Mouse (Mus musculus) C2C12 (cell line): ENCODE data around the gene Atxn10. TPM values are rescaled to one million over a fixed set of nuclear protein-coding genes. Genes with fewer than 3 reads are reported as not detected.

ENCODE experiments used
- H3K27me3 ChIP-seq: one replicate; pipeline ENCODE4 v1.6.1; 2011; ENCODE audit not compliant: control insufficient read depth, insufficient read depth, insufficient read length
- H3K36me3 ChIP-seq: one replicate; pipeline ENCODE4 v1.6.1; 2011; ENCODE audit not compliant: control insufficient read depth, insufficient read depth
- H3K4me3 ChIP-seq: one replicate; pipeline ENCODE4 v1.5.1; 2011; ENCODE audit warnings: mild to moderate bottlenecking, control low read depth; ENCODE audit not compliant: poor library complexity, insufficient read depth, severe bottlenecking
- H3K79me2 ChIP-seq: one replicate; pipeline ENCODE4 v1.6.1; 2011; ENCODE audit not compliant: control insufficient read depth, insufficient read depth
- H3K79me3 ChIP-seq: one replicate; pipeline ENCODE4 v1.6.1; 2011; ENCODE audit warnings: low read depth, control low read depth
- H3ac ChIP-seq: one replicate; pipeline ENCODE3; 2011; ENCODE audit warnings: low read depth; ENCODE audit not compliant: control insufficient read depth, insufficient read length
- CEBPB ChIP-seq: IDR thresholded peaks from one replicate; pipeline ENCODE4 v1.6.1; 2011; ENCODE audit warnings: low read depth, mild to moderate bottlenecking, control low read depth, moderate library complexity
- CTCF ChIP-seq: IDR thresholded peaks from one replicate; pipeline ENCODE4 v1.5.1; 2011; ENCODE audit not compliant: control insufficient read depth, insufficient read depth, insufficient read length
- FOSL1 ChIP-seq: IDR thresholded peaks from one replicate; pipeline ENCODE4 v1.8.0; 2011; ENCODE audit warnings: mild to moderate bottlenecking, low read length; ENCODE audit not compliant: poor library complexity, insufficient read depth, severe bottlenecking
- MAX ChIP-seq: IDR thresholded peaks from one replicate; pipeline ENCODE4 v1.6.1; 2011; ENCODE audit warnings: mild to moderate bottlenecking, control low read depth
- MYOD1 ChIP-seq: IDR thresholded peaks from one replicate; pipeline ENCODE4 v1.6.1; 2011; ENCODE audit warnings: low read depth; ENCODE audit not compliant: control insufficient read depth, insufficient read length
- MYOG ChIP-seq: IDR thresholded peaks from one replicate; pipeline ENCODE4 v1.6.1; 2011; ENCODE audit not compliant: control insufficient read depth, insufficient read length; ENCODE audit errors: extremely low read depth
- USF1 ChIP-seq: IDR thresholded peaks from one replicate; pipeline ENCODE4 v1.6.1; 2011; ENCODE audit warnings: low read depth, mild to moderate bottlenecking, control low read depth, moderate library complexity
- polyA plus RNA-seq: library from polyadenylated mRNA; unstranded; fragments of >200 nt; fragmentation: generic; extraction: Trizol; gene quantifications from one replicate; pipeline ENCODE4 v1.2.1, GENCODE M21; 2012; ENCODE audit warnings: missing spikeins

Gene Atxn10
- polyA plus RNA-seq, 1 experiment = 149 TPM

GRCm38 (mm10) chr15:85466456-85467067, 130.5 kb downstream of the Atxn10 start:
- TF ChIP-seq USF1 = no peak
- no peak for TF ChIP-seq CEBPB
- TF ChIP-seq MYOD1 = no peak
- TF ChIP-seq MYOG = no peak
- no peak for TF ChIP-seq MAX
- no peak for TF ChIP-seq FOSL1
- no peak for TF ChIP-seq CTCF
- H3K4me3 ChIP-seq = no peak overlapping the region
- no peak overlapping the region for H3ac ChIP-seq
- peaks cover 66% of the 10 kb centered on the region for H3K36me3 ChIP-seq
- H3K79me2 ChIP-seq = no peaks in the 10 kb centered on the region
- H3K79me3 ChIP-seq = no peaks in the 10 kb centered on the region
- no peaks in the 10 kb centered on the region for H3K27me3 ChIP-seq

- no peak for TF ChIP-seq CTCF
- no peak for TF ChIP-seq MYOD1
- TF ChIP-seq CEBPB = no peak
- TF ChIP-seq MYOG = no peak
- no peak for TF ChIP-seq MAX
- TF ChIP-seq USF1 = no peak
- TF ChIP-seq FOSL1 = no peak
- H3K79me2 ChIP-seq = no peaks in the 10 kb centered on the region
- H3ac ChIP-seq = no peak overlapping the region
- no peak overlapping the region for H3K4me3 ChIP-seq
- no peaks in the 10 kb centered on the region for H3K79me3 ChIP-seq
- H3K36me3 ChIP-seq = peaks cover 44% of the 10 kb centered on the region
- H3K27me3 ChIP-seq = no peaks in the 10 kb centered on the region
These were observed 133.4 kb downstream of the Atxn10 start for GRCm38 (mm10) chr15:85469401-85469800.

- Histone ChIP-seq H3K36me3 (no peaks in the 10 kb centered on the region), H3K4me3 (no peak overlapping the region), H3ac (no peak overlapping the region), H3K27me3 (no peaks in the 10 kb centered on the region), H3K79me3 (no peaks in the 10 kb centered on the region), H3K79me2 (no peaks in the 10 kb centered on the region)
- TF ChIP-seq CTCF (no peak), USF1 (no peak)
These were observed 138.7 kb downstream of the Atxn10 start for GRCm38 (mm10) chr15:85474697-85475096.

GRCm38 (mm10) chr15:85477584-85477983, 141.5 kb downstream of the Atxn10 start:
- Histone ChIP-seq H3K79me3 (no peaks in the 10 kb centered on the region), H3K79me2 (no peaks in the 10 kb centered on the region), H3K36me3 (no peaks in the 10 kb centered on the region), H3K4me3 (no peak overlapping the region), H3K27me3 (peaks cover 10% of the 10 kb centered on the region), H3ac (no peak overlapping the region)
- TF ChIP-seq CTCF (peak; percentile 80), FOSL1 (no peak)

- peaks cover 19% of the 10 kb centered on the region for H3K27me3 ChIP-seq
- H3ac ChIP-seq = no peak overlapping the region
- H3K79me2 ChIP-seq = no peaks in the 10 kb centered on the region
- TF ChIP-seq CTCF (no peak), FOSL1 (peak; percentile 31), MAX (peak; percentile 87), MYOD1 (peak; percentile 74), MYOG (no peak), CEBPB (peak; percentile 81)
- no peak overlapping the region for H3K4me3 ChIP-seq
- H3K36me3 ChIP-seq = no peaks in the 10 kb centered on the region
- no peaks in the 10 kb centered on the region for H3K79me3 ChIP-seq
These were observed 143.3 kb downstream of the Atxn10 start for GRCm38 (mm10) chr15:85479365-85479764.

- no peaks in the 10 kb centered on the region for H3K79me3 ChIP-seq
- H3K79me2 ChIP-seq = no peaks in the 10 kb centered on the region
- no peak overlapping the region for H3ac ChIP-seq
- H3K4me3 ChIP-seq = no peak overlapping the region
- TF ChIP-seq FOSL1 = no peak
- no peak for TF ChIP-seq CTCF
- TF ChIP-seq MYOD1 = no peak
- TF ChIP-seq CEBPB = no peak
- no peak for TF ChIP-seq MAX
- TF ChIP-seq USF1 = no peak
- no peak for TF ChIP-seq MYOG
- H3K27me3 ChIP-seq = peaks cover 19% of the 10 kb centered on the region
- H3K36me3 ChIP-seq = no peaks in the 10 kb centered on the region
These were observed 143.9 kb downstream of the Atxn10 start for GRCm38 (mm10) chr15:85479919-85480318.
